Mouse (Mus musculus) kidney, postnatal 25 days (tissue): ENCODE data around the gene Gucy1b2.

Experiments used
- DNase-seq, 2 experiments: peaks; one replicate each; pipeline ENCODE4 v3.0.0; 2021; ENCODE audit warnings: mixed read lengths in 2 of 2

Gene Gucy1b2

GRCm38 (mm10) chr14:62456239-62456747, at the start of gene Gucy1b2:
Gene Gucy1b2 (minus strand): TSS chr14:62456289.
- no peak for DNase-seq

GRCm38 (mm10) chr14:62497391-62497790, 41.3 kb upstream of the Gucy1b2 start:
- DNase-seq: no peak

- no peak for DNase-seq
Measured at GRCm38 (mm10) chr14:62496501-62496900, 40.4 kb upstream of the Gucy1b2 start.

GRCm38 (mm10) chr14:62493456-62493855, 37.4 kb upstream of the Gucy1b2 start:
- DNase-seq: no peak

- DNase-seq: peak; percentile 84 to 87
Measured at GRCm38 (mm10) chr14:62492196-62492850, 36.2 kb upstream of the Gucy1b2 start.

- DNase-seq: no peak
Measured at GRCm38 (mm10) chr14:62488270-62488669, 32.2 kb upstream of the Gucy1b2 start.

- DNase-seq: no peak
Measured at GRCm38 (mm10) chr14:62481381-62481780, 25.3 kb upstream of the Gucy1b2 start.

GRCm38 (mm10) chr14:62479395-62479794, 23.3 kb upstream of the Gucy1b2 start:
- no peak for DNase-seq

- no peak for DNase-seq
Measured at GRCm38 (mm10) chr14:62474481-62474880, 18.4 kb upstream of the Gucy1b2 start.

GRCm38 (mm10) chr14:62472061-62472460, 16.0 kb upstream of the Gucy1b2 start:
- DNase-seq: no peak

GRCm38 (mm10) chr14:62468753-62469125, 12.7 kb upstream of the Gucy1b2 start:
- no peak for DNase-seq

- DNase-seq: no peak
Measured at GRCm38 (mm10) chr14:62468119-62468752, 12.1 kb upstream of the Gucy1b2 start.

GRCm38 (mm10) chr14:62464966-62465365, 8.9 kb upstream of the Gucy1b2 start:
- peak; percentile 87 to 95 for DNase-seq

GRCm38 (mm10) chr14:62459541-62459940, 3.5 kb upstream of the Gucy1b2 start:
- DNase-seq: no peak

GRCm38 (mm10) chr14:62457420-62458181, 1.5 kb upstream of the Gucy1b2 start:
- DNase-seq: peak; percentile 85 to 91

- DNase-seq: no peak
Measured at GRCm38 (mm10) chr14:62455570-62455879, 564 bp downstream of the Gucy1b2 start.

- no peak for DNase-seq
Measured at GRCm38 (mm10) chr14:62454760-62455569, 1.1 kb downstream of the Gucy1b2 start.

GRCm38 (mm10) chr14:62454136-62454535, 2.0 kb downstream of the Gucy1b2 start:
- DNase-seq: peak; percentile 47 to 69

- DNase-seq: no peak
Measured at GRCm38 (mm10) chr14:62453276-62453675, 2.8 kb downstream of the Gucy1b2 start.

GRCm38 (mm10) chr14:62450706-62451105, 5.4 kb downstream of the Gucy1b2 start:
- DNase-seq: no peak

- no peak for DNase-seq
Measured at GRCm38 (mm10) chr14:62447214-62447548, 8.9 kb downstream of the Gucy1b2 start.

GRCm38 (mm10) chr14:62446385-62447213, 9.5 kb downstream of the Gucy1b2 start:
- DNase-seq: no peak
